In the genomic region with DNA sequence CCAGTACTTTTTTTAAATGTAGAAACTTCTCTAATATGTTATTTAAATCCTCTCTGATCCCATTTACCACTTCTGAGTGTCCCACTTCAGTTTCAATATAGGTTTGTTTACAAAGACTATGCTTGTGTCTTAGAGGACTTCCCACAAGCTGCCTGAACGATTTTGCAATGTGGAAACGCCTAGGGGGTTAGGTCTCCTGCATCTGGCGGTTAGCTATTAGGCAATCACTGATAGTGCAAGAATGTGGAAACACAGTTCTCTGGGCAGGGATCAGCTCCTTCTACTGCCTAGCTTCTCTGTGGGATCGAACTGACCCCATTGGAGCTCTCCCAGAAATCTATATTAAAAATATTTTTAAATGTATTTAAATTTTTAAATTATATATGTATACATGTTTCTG, we compare ENCODE assay signal across 7 mouse cellular contexts. TPM values are rescaled to one million over a fixed set of nuclear protein-coding genes. Genes with fewer than 3 reads are reported as not detected.
DNase-seq lines count a peak whose midpoint lies in the region; ATAC-seq lines count a peak whose summit lies in the region.

TSS of gene Cask (minus strand) at position 83 of the 400 bp plus-strand sequence.

- 53% methylated on average over 4 of the region's 4 CpGs for WGBS in forebrain, embryonic 10.5 days
- 55% methylated on average over 4 of the region's 4 CpGs for WGBS in hindbrain, embryonic 16.5 days
- WGBS in lung, embryonic 16.5 days, result 32% methylated on average over 4 of the region's 4 CpGs

- H3K9me3 ChIP-seq in forebrain, embryonic 10.5 days, result no peaks in the 10 kb centered on the region; the same call in 1 of the 2 replicates
- no peaks in the 10 kb centered on the region for H3K9me3 ChIP-seq in hindbrain, embryonic 16.5 days (ENCODE audit: control insufficient read depth, low read length)
- no peaks in the 10 kb centered on the region for H3K9me3 ChIP-seq in lung, embryonic 16.5 days (ENCODE audit: control insufficient read depth, low read length)

- DNase-seq in urinary bladder, postnatal 14 days (ENCODE audit: low spot score), result peak; percentile 9
- no peak for DNase-seq in urinary bladder, postnatal 10 days (ENCODE audit: low spot score)
- DNase-seq in forebrain, embryonic 10.5 days (ENCODE audit: extremely low spot score, low spot score), result no peak
- DNase-seq in urinary bladder, postnatal 25 days (ENCODE audit: low spot score), result peak; percentile 11
- DNase-seq in B cell, adult 2 months, result no peak

- H3K27ac ChIP-seq in forebrain, embryonic 10.5 days, result no peak within 1 kb of the TSS
- H3K27ac ChIP-seq in hindbrain, embryonic 16.5 days (ENCODE audit: low read depth, low read length), result no peak within 1 kb of the TSS
- no peak within 1 kb of the TSS for H3K27ac ChIP-seq in lung, embryonic 16.5 days (ENCODE audit: low read length)

- no peak within 1 kb of the TSS for H3K4me2 ChIP-seq in hindbrain, embryonic 16.5 days (ENCODE audit: low read length)
- H3K4me2 ChIP-seq in lung, embryonic 16.5 days (ENCODE audit: low read depth, low read length), result no peak within 1 kb of the TSS

- no peak for ATAC-seq in hindbrain, embryonic 16.5 days
- ATAC-seq in lung, embryonic 16.5 days (ENCODE audit: low read depth), result 0 out of 2 replicates have a peak, but pooled peaks have one; percentile 21

- H3K27me3 ChIP-seq in forebrain, embryonic 10.5 days (ENCODE audit: poor library complexity, severe bottlenecking), result no peaks in the 10 kb centered on the region
- no peaks in the 10 kb centered on the region for H3K27me3 ChIP-seq in hindbrain, embryonic 16.5 days (replicated peaks; ENCODE audit: control insufficient read depth, insufficient read depth, low read length)
- H3K27me3 ChIP-seq in lung, embryonic 16.5 days (ENCODE audit: control insufficient read depth, insufficient read depth, low read depth, low read length), result no peaks in the 10 kb centered on the region

- H3K36me3 ChIP-seq in forebrain, embryonic 10.5 days (replicated peaks), result no peaks in the 10 kb centered on the region
- no peaks in the 10 kb centered on the region for H3K36me3 ChIP-seq in hindbrain, embryonic 16.5 days (ENCODE audit: control insufficient read depth, insufficient read depth, low read length)
- no peaks in the 10 kb centered on the region for H3K36me3 ChIP-seq in lung, embryonic 16.5 days (ENCODE audit: control insufficient read depth, insufficient read depth, low read length)

- H3K4me1 ChIP-seq in forebrain, embryonic 10.5 days, result no peaks in the 10 kb centered on the region
- H3K4me1 ChIP-seq in hindbrain, embryonic 16.5 days (ENCODE audit: control insufficient read depth, insufficient read depth, low read depth, low read length), result no peaks in the 10 kb centered on the region
- no peaks in the 10 kb centered on the region for H3K4me1 ChIP-seq in lung, embryonic 16.5 days (replicated peaks; ENCODE audit: control insufficient read depth, insufficient read depth, low read length)

- H3K9ac ChIP-seq in hindbrain, embryonic 16.5 days (ENCODE audit: low read depth, low read length), result no peak within 1 kb of the TSS
- H3K9ac ChIP-seq in lung, embryonic 16.5 days (ENCODE audit: low read length), result no peak within 1 kb of the TSS

- no peak within 1 kb of the TSS for H3K4me3 ChIP-seq in forebrain, embryonic 10.5 days
- H3K4me3 ChIP-seq in hindbrain, embryonic 16.5 days (ENCODE audit: low read length), result no peak within 1 kb of the TSS
- H3K4me3 ChIP-seq in lung, embryonic 16.5 days (ENCODE audit: low read length), result no peak within 1 kb of the TSS

RNA-seq across cellular contexts. Expression of gene Cask, which starts in this region (rescaled TPM):
- 11.6 and 12.3 TPM in 2 replicates for polyA plus RNA-seq in forebrain, embryonic 10.5 days (2016; fragmentation: Nextera tagmentation; extraction: Ambion mirVana)
- polyA plus RNA-seq in hindbrain, embryonic 16.5 days (2015; fragmentation: Nextera tagmentation; extraction: Ambion mirVana), result 62.8 and 65.6 TPM in 2 replicates
- polyA plus RNA-seq in lung, embryonic 16.5 days (2015; fragmentation: Nextera tagmentation; extraction: Ambion mirVana), result 12.3 and 12.7 TPM in 2 replicates

Comparison
In these comparisons a context has a peak if more than half of its experiments do, and no peak if none do; other contexts are left out.
1. DNase-seq: peak in urinary bladder, postnatal 14 days (single experiment) and urinary bladder, postnatal 25 days (single experiment); none in urinary bladder, postnatal 10 days (single experiment), forebrain, embryonic 10.5 days (single experiment) and B cell, adult 2 months (0 of 2).